In genomic region chr8:125756391-125757105, GRCm38 (mm10) we compare ENCODE assay signal across 10 mouse cellular contexts. TPM values are rescaled to one million over a fixed set of nuclear protein-coding genes. Genes with fewer than 3 reads are reported as not detected.
A peak's percentile ranks its signal among the peaks of the same experiment; 100 is the strongest.
DNase-seq lines count a peak whose midpoint lies in the region; ATAC-seq and TF ChIP-seq lines count a peak whose summit lies in the region.
"Had no signal": no experiment of that assay in that cellular context is flagged by ENCODE, and none has a peak within 500 bp of the region (broad histone marks: within the 10 kb centered on the region; RNA-seq: fewer than 3 reads in every experiment).

No protein-coding gene starts in this region.

- TF ChIP-seq CTCF in gastrocnemius, adult 2 months (IDR thresholded peaks at IDR 0.05) = no peak
- no peak for TF ChIP-seq CTCF in hindbrain, postnatal 0 days (IDR thresholded peaks at IDR 0.05; ENCODE audit: low read depth)

- 0 out of 2 replicates have a peak overlapping the region, but pooled peaks have one; percentile 2 for H3K4me2 ChIP-seq in forebrain, embryonic 13.5 days
- no peak overlapping the region for H3K4me2 ChIP-seq in hindbrain, postnatal 0 days (ENCODE audit: low read depth, low read length)
- H3K4me2 ChIP-seq: embryonic facial prominence, embryonic 12.5 days had no signal

- WGBS in forebrain, embryonic 13.5 days = 51% methylated on average over 9 of the region's 9 CpGs
- 41% methylated on average over 9 of the region's 9 CpGs for WGBS in hindbrain, postnatal 0 days

- no peak overlapping the region for H3K9ac ChIP-seq in forebrain, embryonic 13.5 days
- H3K9ac ChIP-seq in hindbrain, postnatal 0 days (replicated peaks; ENCODE audit: low read length) = no peak overlapping the region
- H3K9ac ChIP-seq: embryonic facial prominence, embryonic 12.5 days had no signal

- intact Hi-C loops in gastrocnemius, adult 2 months (cut with DNase I) = no loop called here

- H3K9me3 ChIP-seq in forebrain, embryonic 13.5 days (replicated peaks) = no peaks in the 10 kb centered on the region
- H3K9me3 ChIP-seq in hindbrain, postnatal 0 days (ENCODE audit: low read length) = no peaks in the 10 kb centered on the region
- H3K9me3 ChIP-seq: embryonic facial prominence, embryonic 12.5 days had no signal

- peaks cover 17% of the 10 kb centered on the region for H3K4me1 ChIP-seq in forebrain, embryonic 13.5 days
- H3K4me1 ChIP-seq in hindbrain, postnatal 0 days (ENCODE audit: insufficient read depth, low read length) = peaks cover 5% of the 10 kb centered on the region

- H3K36me3 ChIP-seq in forebrain, embryonic 13.5 days (ENCODE audit: poor library complexity, severe bottlenecking) = peaks cover 12% of the 10 kb centered on the region; the same call in 1 of the 2 replicates
- no peaks in the 10 kb centered on the region; the same call in 1 of the 2 replicates for H3K36me3 ChIP-seq in hindbrain, postnatal 0 days (ENCODE audit: insufficient read depth, low read length)
- H3K36me3 ChIP-seq: embryonic facial prominence, embryonic 12.5 days had no signal

- H3K4me3 ChIP-seq in gastrocnemius, adult 2 months = no peak overlapping the region
- no peak overlapping the region for H3K4me3 ChIP-seq in forebrain, embryonic 13.5 days
- H3K4me3 ChIP-seq in hindbrain, postnatal 0 days (ENCODE audit: low read length) = no peak overlapping the region
- H3K4me3 ChIP-seq: embryonic facial prominence, embryonic 12.5 days; megakaryocyte, embryonic 14.5 days had no signal

- no peak for DNase-seq in gastrocnemius, adult 2 months
- DNase-seq in gastrocnemius, adult 18-20 months (ENCODE audit: low spot score) = no peak
- DNase-seq in NIH3T3 (ENCODE audit: low read depth) = peak; percentile 75
- DNase-seq in hindbrain, postnatal 0 days (ENCODE audit: low spot score) = peak; percentile 67
- no peak for DNase-seq in c-Kit-positive CD71-positive TER-119-positive erythroid progenitor cells, embryonic 14.5 days (ENCODE audit: low spot score)
- DNase-seq in left cerebral cortex, adult 9 months (ENCODE audit: low spot score in 2 of 2) = no peak
- DNase-seq in layer of hippocampus, adult 8-10 months (ENCODE audit: low spot score in 2 of 2) = no peak

- H3K27me3 ChIP-seq in forebrain, embryonic 13.5 days = no peaks in the 10 kb centered on the region
- H3K27me3 ChIP-seq in hindbrain, postnatal 0 days (ENCODE audit: insufficient read depth, low read length) = no peaks in the 10 kb centered on the region
- H3K27me3 ChIP-seq: embryonic facial prominence, embryonic 12.5 days had no signal

- H3K27ac ChIP-seq in gastrocnemius, adult 2 months = peak overlapping the region; percentile 28; the same call in 1 of the 2 replicates
- H3K27ac ChIP-seq in forebrain, embryonic 13.5 days = peak overlapping the region; percentile 51
- H3K27ac ChIP-seq in hindbrain, postnatal 0 days = peak overlapping the region; percentile 55
- H3K27ac ChIP-seq: embryonic facial prominence, embryonic 12.5 days had no signal

- ATAC-seq in forebrain, embryonic 13.5 days = peak; percentile 72
- ATAC-seq in hindbrain, postnatal 0 days = peak; percentile 78

RNA-seq across cellular contexts. Expression of gene Ntpcr, which starts 26.8 kb away (rescaled TPM):
- total RNA-seq in gastrocnemius, adult 2 months (2021) = 10 to 100 TPM; 10.5 to 11.2 TPM
- 10 to 100 TPM in 1 of 2 experiments, 1 to 10 TPM in 1; 9.9 to 10.2 TPM for total RNA-seq in gastrocnemius, adult 18-20 months (2021)
- 19.6 and 23.4 TPM in 2 replicates for polyA plus RNA-seq in forebrain, embryonic 13.5 days (2015; fragmentation: Nextera tagmentation; extraction: Ambion mirVana)
- total RNA-seq in hindbrain, postnatal 0 days (2014; rRNA removed) = 24.9 and 37.1 TPM in 2 replicates
- polyA plus RNA-seq in hindbrain, postnatal 0 days (2015; fragmentation: Nextera tagmentation; extraction: Ambion mirVana) = 35.1 and 35.2 TPM in 2 replicates
- total RNA-seq in layer of hippocampus, adult 8-10 months (2022) = 10 to 100 TPM; 23.5 to 26.0 (median 24.0) TPM

Comparison
In these comparisons a context has a peak if more than half of its experiments do, and no peak if none do; other contexts are left out.
1. DNase-seq: peak in NIH3T3 (single experiment) and hindbrain, postnatal 0 days (single experiment); none in gastrocnemius, adult 2 months (single experiment), gastrocnemius, adult 18-20 months (single experiment), c-Kit-positive CD71-positive TER-119-positive erythroid progenitor cells, embryonic 14.5 days (single experiment), left cerebral cortex, adult 9 months (0 of 2) and layer of hippocampus, adult 8-10 months (0 of 2).
2. Peak in every context shown above with its lines, with median percentiles within 50 percentile points of each other: H3K27ac ChIP-seq.